Mouse (Mus musculus): Measurements from ENCODE around the gene Phf11d.
"Not testable (repeated sequence)": the region's sequence is repeated elsewhere in the genome, so short reads cannot be mapped to it uniquely, and the experiment has no call there.

Gene Phf11d

GRCm38 (mm10) chr14:59365244-59365644 lies at the start of gene Phf11d:
Gene Phf11d (minus strand): TSS chr14:59365470.
- TF ChIP-seq GATA4 (IDR thresholded peaks at IDR 0.05; ENCODE audit: insufficient replicate concordance, low read length), result no peak

DNA sequence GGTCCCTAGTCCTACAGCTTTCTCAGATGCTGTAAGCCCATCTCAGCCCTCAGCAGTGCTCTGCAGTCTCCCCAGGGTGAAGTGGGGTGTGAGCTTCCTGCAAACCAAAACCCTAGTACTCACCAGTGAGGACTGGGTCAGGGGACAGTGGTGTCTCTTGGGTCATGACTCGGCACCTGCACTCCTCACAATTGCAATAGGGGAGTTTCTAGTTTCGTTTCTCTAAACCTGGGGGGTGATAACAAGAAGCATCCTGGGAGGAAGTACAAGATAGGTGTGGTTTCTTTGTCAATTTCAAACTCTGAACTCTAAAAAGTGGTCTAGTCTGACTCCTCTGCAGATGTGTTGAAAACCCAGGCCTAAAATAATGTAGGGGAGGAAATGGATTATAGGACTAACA lies 31.7 kb upstream of the Phf11d start:
- no peak for TF ChIP-seq GATA4 (IDR thresholded peaks at IDR 0.05; ENCODE audit: insufficient replicate concordance, low read length)

DNA sequence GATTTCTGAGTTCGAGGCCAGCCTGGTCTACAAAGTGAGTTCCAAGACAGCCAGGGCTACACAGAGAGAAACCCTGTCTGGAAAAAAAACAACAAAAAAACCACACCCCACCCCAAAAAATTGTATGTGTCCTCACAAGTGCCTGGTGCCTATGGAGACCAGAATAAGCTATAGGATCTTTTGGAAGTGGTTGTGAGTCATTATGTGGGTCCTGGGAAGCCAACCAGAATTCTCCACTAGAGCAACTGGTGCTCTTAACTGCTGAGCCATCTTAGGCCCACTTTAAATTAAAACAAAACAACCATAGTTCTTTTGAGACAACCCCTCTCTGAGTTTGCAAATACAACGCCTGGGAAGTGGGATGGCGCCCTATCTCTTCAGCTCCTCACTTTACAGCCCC lies 30.0 kb upstream of the Phf11d start, which contains the start of gene Phf11c:
Phf11c (minus strand) TSS at position 101 of the 400 bp plus-strand sequence.
- TF ChIP-seq GATA4 (IDR thresholded peaks at IDR 0.05; ENCODE audit: insufficient replicate concordance, low read length), result no peak

DNA sequence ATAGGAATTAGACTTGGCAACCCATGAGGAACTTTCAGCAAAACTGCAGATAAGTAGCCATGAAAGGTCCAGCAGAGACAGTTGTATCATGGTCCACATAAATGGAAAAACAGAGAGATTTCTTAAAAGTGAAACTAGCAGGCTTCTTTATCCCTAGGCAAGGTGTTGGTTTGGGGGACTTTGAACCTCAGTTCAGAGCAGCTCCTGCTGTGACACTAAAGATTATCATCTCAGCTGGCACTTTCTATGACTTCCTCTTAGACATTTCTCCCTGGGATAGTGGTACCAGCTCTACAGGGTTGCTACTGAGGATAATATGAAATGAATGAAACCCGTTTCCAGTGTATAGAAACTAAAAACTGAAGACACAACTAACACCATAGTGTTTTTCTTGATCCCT lies 24.3 kb upstream of the Phf11d start:
- no peak for TF ChIP-seq GATA4 (IDR thresholded peaks at IDR 0.05; ENCODE audit: insufficient replicate concordance, low read length)

DNA sequence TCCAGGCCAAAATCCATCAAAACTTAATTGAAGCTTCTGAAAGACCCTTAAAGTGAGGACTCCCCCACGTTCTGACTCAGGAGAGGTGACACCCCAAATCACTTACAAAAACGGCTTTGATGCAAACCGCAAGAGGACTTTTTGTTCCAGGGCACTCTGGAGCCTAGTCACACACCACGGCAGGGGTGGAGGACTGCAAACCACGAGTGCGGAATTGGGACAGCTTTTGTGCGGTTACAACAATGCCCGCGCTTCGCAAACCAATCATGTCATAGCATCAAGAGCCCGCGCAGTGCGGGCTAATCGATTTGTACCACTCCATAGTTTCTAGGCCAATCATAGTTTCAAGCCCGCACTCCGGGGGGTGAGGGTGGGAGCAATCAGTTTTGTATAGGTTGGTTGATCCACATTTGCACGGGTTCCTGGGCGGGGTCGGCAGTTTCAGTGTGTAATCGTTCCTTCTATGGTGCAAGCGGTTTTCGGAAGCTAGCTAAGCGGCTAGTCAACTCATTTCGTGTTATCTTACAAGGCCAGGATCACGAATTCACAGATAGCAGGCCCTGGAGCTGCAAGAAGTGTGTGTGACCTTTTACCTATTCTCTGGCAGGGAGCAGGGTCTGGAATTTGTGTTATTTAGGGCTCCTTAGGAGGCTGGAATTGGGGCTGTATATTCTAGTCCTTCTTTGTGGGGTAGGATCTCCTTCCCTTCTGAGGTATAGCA lies 5.2 kb upstream of the Phf11d start:
- TF ChIP-seq GATA4 (IDR thresholded peaks at IDR 0.05; ENCODE audit: insufficient replicate concordance, low read length), result no peak

DNA sequence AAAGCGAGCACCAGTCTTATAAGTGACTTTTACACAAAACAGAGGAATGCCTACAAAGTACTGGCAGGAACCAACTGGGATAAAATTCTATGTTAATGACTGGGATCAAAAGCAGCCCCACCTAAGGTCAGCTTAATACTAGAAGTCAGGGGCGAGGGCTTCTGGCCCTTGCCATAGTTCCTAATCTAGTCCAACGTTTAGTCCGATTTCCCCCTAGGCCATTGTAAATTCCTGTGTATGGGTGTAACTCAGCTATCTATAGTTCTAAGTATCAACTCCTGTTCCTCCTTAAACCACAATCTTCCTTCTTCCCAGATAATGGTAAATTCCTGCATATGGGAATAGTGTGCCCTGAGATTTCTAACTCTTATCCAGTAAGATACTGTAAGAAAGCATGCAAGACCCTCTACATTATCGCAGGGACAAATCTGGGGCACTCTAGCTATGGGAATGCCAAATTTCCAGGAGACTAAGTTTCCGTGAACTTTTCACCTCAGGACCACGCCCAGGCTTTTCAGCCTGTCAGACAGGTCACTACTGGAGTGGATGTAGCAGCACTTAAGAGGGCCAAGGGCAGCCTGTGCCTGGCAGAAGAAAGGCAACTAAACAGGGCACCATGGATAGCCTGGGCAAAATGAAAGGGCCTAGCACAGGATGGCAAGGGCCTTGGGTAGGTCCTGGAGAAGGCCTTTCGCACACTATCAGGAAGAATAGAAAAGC lies 1.3 kb upstream of the Phf11d start:
- TF ChIP-seq GATA4 (IDR thresholded peaks at IDR 0.05; ENCODE audit: insufficient replicate concordance, low read length), result no peak

DNA sequence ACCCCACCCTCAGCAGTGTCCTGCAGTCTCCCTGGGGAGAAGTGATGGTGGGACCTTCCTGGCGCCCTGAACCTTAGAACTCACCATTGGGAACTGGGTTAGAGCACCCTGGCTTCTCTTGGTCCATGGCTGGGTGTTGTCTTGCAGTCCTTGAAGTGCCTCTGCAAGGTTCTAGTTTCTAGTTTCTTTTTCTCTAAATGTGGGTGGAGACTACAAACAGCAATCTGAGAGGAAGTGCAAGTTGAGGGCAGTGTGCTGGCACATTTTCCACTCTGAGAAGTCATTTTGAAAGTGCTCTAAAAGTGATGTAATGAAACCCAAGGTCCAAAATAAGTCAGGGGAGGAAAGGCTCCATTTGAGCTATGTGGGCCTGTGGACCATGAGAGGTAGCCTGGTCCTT lies 24.1 kb downstream of the Phf11d start, which contains the start of gene Phf11b:
Phf11b (minus strand) TSS at position 163 of the 400 bp plus-strand sequence.
- not testable (repeated sequence) for TF ChIP-seq GATA4 (IDR thresholded peaks at IDR 0.05; ENCODE audit: insufficient replicate concordance, low read length)

GRCm38 (mm10) chr14:59339541-59339940 lies 25.7 kb downstream of the Phf11d start:
- TF ChIP-seq GATA4 (IDR thresholded peaks at IDR 0.05; ENCODE audit: insufficient replicate concordance, low read length), result no peak
